Mouse (Mus musculus): ENCODE results near the gene Ppp1r26. TPM values are rescaled to one million over a fixed set of nuclear protein-coding genes. Genes with fewer than 3 reads are reported as not detected.
A peak's percentile ranks its signal among the peaks of the same experiment; 100 is the strongest.
"Not testable (repeated sequence)": the region's sequence is repeated elsewhere in the genome, so short reads cannot be mapped to it uniquely, and the experiment has no call there.

Ppp1r26 gene
- polyA plus RNA-seq, 1 experiment from 2014 or later = 2.7 TPM

DNA sequence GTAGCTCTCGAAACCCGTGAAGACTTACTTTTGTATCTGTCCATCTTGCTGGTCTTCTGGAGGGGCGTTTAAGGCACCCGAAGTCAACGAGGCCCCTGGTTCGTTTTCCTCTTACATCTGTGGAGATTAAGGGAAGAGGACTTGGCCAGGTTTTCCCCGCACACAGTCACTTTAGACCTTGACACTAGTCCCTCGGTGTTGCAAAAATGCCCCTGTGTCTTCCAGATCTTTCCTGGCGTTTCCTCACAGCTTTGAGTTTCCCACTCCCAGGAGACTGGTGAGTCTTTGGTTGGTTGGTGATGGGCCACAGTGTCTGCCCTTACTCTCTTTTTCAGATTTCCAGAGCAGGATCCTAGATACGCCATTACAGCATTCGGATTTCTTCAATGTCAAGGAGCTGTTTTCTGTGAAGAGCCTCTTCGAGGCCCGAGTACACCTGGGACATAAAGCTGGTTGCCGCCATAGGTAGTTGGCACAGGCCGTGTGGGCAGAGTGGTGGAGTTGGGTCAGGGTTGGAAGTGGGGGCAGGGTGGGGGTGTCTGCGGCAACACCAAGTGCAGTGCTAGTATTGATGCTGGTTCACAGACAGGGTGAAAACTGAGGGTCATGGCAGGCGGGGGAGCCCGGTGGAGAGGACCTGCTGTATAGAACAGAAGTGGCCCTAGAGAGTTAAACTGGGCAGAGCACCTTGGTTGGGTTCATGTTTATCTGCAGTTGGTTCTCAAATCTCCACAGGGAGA, 22.1 kb downstream of the Ppp1r26 start:
- H3K9me3 ChIP-seq (replicated peaks; ENCODE audit: control insufficient read depth, low read length) = no peaks in the 10 kb centered on the region
- peak overlapping the region; percentile 93 for H3K9ac ChIP-seq (replicated peaks; ENCODE audit: low read length)
- H3K4me2 ChIP-seq (ENCODE audit: low read depth, low read length) = peak overlapping the region; percentile 43
- peak overlapping the region; percentile 96 for H3K4me3 ChIP-seq (ENCODE audit: low read depth, low read length)
- no peak overlapping the region for H3K27ac ChIP-seq (replicated peaks; ENCODE audit: low read depth, low read length)
- DNase-seq (ENCODE audit: low spot score) (no peak), ATAC-seq (replicated peaks; ENCODE audit: insufficient number of reproducible peaks, low FRiP score, low TSS enrichment, low read depth) (no peak)
- H3K36me3 ChIP-seq (replicated peaks; ENCODE audit: control insufficient read depth, insufficient read depth, low read depth, low read length) = peaks cover 14% of the 10 kb centered on the region
- 55% methylated on average over 18 of the region's 18 CpGs for WGBS
- H3K4me1 ChIP-seq (ENCODE audit: control insufficient read depth, insufficient read depth, low read length) = no peaks in the 10 kb centered on the region
- H3K27me3 ChIP-seq (ENCODE audit: control insufficient read depth, insufficient read depth, low read length) = no peaks in the 10 kb centered on the region; the same call in 1 of the 2 replicates

DNA sequence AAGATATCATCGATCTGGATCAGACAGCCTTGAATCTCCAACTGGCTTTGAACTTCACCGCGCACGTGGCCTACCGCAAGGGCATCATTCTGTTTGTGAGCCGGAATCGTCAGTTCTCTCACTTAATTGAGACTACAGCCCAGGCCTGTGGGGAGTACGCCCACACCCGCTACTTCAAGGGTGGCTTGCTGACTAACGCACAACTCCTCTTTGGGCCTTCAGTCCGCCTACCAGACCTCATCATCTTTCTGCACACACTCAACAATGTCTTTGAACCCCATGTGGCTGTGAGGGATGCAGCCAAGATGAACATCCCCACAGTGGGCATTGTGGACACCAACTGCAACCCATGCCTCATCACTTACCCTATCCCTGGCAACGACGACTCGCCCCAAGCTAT, 22.9 kb downstream of the Ppp1r26 start:
- ATAC-seq (replicated peaks; ENCODE audit: insufficient number of reproducible peaks, low FRiP score, low TSS enrichment, low read depth) = no peak
- DNase-seq (ENCODE audit: low spot score) = no peak
- Histone ChIP-seq H3K27me3 (ENCODE audit: control insufficient read depth, insufficient read depth, low read length) (no peaks in the 10 kb centered on the region; the same call in 1 of the 2 replicates), H3K36me3 (replicated peaks; ENCODE audit: control insufficient read depth, insufficient read depth, low read depth, low read length) (peaks cover 14% of the 10 kb centered on the region), H3K4me3 (ENCODE audit: low read depth, low read length) (no peak overlapping the region), H3K27ac (replicated peaks; ENCODE audit: low read depth, low read length) (no peak overlapping the region), H3K4me2 (ENCODE audit: low read depth, low read length) (no peak overlapping the region), H3K9me3 (replicated peaks; ENCODE audit: control insufficient read depth, low read length) (no peaks in the 10 kb centered on the region), H3K9ac (replicated peaks; ENCODE audit: low read length) (no peak overlapping the region), H3K4me1 (ENCODE audit: control insufficient read depth, insufficient read depth, low read length) (no peaks in the 10 kb centered on the region)
- WGBS = 98% methylated on average over 14 of the region's 14 CpGs

DNA sequence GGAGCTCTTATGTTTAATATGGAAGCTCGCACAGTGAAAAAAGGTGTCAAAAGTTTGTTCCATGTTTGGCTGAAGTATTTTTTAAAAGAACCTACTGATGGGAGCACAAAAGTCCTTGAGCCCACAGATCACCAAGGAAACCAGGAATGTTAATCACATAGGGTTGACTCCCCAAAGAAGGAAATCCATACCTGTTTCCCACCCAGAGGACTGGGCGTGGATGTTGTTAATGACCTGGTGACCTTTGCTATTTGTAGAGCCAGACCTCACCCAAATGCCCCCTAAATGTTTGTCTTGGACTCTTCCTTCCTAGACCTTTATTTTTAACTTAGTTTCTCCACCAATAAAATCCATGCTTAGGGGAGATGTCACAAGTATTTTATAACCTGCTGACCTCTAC, 24.0 kb downstream of the Ppp1r26 start:
- WGBS = 98% methylated on average over 2 of the region's 2 CpGs

DNA sequence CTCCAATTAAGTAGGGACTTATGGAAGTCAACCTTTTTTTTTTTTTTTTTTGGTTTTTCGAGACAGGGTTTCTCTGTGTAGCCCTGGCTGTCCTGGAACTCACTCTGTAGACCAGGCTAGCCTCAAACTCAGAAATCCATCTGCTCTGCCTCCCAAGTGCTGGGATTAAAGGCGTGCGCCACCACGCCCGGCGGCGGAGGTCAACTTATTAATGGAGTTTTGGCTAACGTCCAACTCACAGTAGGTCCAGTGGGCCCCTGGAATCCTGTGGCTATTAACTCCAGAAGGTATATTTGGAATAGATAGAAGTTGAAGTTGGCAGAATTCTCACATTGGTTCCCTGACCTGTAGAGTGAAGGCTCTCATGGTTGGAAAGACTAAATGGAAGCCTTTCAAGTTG, 25.4 kb downstream of the Ppp1r26 start:
- peaks cover 14% of the 10 kb centered on the region for H3K36me3 ChIP-seq (replicated peaks; ENCODE audit: control insufficient read depth, insufficient read depth, low read depth, low read length)
- not testable (repeated sequence) for DNase-seq (ENCODE audit: low spot score); H3K27me3 ChIP-seq (ENCODE audit: control insufficient read depth, insufficient read depth, low read length); H3K4me3 ChIP-seq (ENCODE audit: low read depth, low read length); H3K4me2 ChIP-seq (ENCODE audit: low read depth, low read length); ATAC-seq (replicated peaks; ENCODE audit: insufficient number of reproducible peaks, low FRiP score, low TSS enrichment, low read depth); H3K9me3 ChIP-seq (replicated peaks; ENCODE audit: control insufficient read depth, low read length); H3K27ac ChIP-seq (replicated peaks; ENCODE audit: low read depth, low read length); H3K9ac ChIP-seq (replicated peaks; ENCODE audit: low read length); H3K4me1 ChIP-seq (ENCODE audit: control insufficient read depth, insufficient read depth, low read length)
- 94% methylated on average over 8 of the region's 8 CpGs for WGBS

More for the DNA sequence above, 24.0 kb downstream of the Ppp1r26 start:
- Histone ChIP-seq H3K4me3 (ENCODE audit: low read depth, low read length) (no peak overlapping the region), H3K36me3 (replicated peaks; ENCODE audit: control insufficient read depth, insufficient read depth, low read depth, low read length) (peaks cover 14% of the 10 kb centered on the region), H3K27me3 (ENCODE audit: control insufficient read depth, insufficient read depth, low read length) (no peaks in the 10 kb centered on the region; the same call in 1 of the 2 replicates), H3K4me1 (ENCODE audit: control insufficient read depth, insufficient read depth, low read length) (no peaks in the 10 kb centered on the region), H3K4me2 (ENCODE audit: low read depth, low read length) (no peak overlapping the region), H3K9ac (replicated peaks; ENCODE audit: low read length) (no peak overlapping the region), H3K27ac (replicated peaks; ENCODE audit: low read depth, low read length) (no peak overlapping the region), H3K9me3 (replicated peaks; ENCODE audit: control insufficient read depth, low read length) (no peaks in the 10 kb centered on the region)
- no peak for ATAC-seq (replicated peaks; ENCODE audit: insufficient number of reproducible peaks, low FRiP score, low TSS enrichment, low read depth)
- DNase-seq (ENCODE audit: low spot score) = no peak

DNA sequence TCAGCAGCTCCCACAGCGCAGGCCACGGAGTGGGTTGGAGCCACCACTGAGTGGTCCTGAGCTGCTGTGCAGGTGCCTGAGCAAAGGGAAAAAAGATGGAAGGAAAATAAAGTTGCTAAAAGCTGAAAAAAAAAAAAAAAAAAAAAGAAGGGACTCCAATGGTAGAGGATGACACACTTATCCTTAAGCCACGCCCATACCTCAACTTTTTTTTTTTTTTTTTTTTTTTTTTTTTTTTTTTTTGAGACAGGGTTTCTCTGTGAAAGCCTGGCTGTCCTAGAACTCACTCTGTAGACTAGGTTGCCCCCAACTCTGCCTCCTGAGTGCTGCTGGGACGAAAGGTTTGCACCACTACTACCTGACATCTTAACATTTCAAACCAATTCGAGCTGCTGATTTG, 31.4 kb downstream of the Ppp1r26 start:
- H3K36me3 ChIP-seq (replicated peaks; ENCODE audit: control insufficient read depth, insufficient read depth, low read depth, low read length); H3K4me3 ChIP-seq (ENCODE audit: low read depth, low read length); H3K9ac ChIP-seq (replicated peaks; ENCODE audit: low read length); H3K27ac ChIP-seq (replicated peaks; ENCODE audit: low read depth, low read length); H3K9me3 ChIP-seq (replicated peaks; ENCODE audit: control insufficient read depth, low read length); H3K4me2 ChIP-seq (ENCODE audit: low read depth, low read length); H3K27me3 ChIP-seq (ENCODE audit: control insufficient read depth, insufficient read depth, low read length); H3K4me1 ChIP-seq (ENCODE audit: control insufficient read depth, insufficient read depth, low read length); DNase-seq (ENCODE audit: low spot score); ATAC-seq (replicated peaks; ENCODE audit: insufficient number of reproducible peaks, low FRiP score, low TSS enrichment, low read depth): not testable (repeated sequence)
- 86% methylated on average over 5 of the region's 5 CpGs for WGBS

DNA sequence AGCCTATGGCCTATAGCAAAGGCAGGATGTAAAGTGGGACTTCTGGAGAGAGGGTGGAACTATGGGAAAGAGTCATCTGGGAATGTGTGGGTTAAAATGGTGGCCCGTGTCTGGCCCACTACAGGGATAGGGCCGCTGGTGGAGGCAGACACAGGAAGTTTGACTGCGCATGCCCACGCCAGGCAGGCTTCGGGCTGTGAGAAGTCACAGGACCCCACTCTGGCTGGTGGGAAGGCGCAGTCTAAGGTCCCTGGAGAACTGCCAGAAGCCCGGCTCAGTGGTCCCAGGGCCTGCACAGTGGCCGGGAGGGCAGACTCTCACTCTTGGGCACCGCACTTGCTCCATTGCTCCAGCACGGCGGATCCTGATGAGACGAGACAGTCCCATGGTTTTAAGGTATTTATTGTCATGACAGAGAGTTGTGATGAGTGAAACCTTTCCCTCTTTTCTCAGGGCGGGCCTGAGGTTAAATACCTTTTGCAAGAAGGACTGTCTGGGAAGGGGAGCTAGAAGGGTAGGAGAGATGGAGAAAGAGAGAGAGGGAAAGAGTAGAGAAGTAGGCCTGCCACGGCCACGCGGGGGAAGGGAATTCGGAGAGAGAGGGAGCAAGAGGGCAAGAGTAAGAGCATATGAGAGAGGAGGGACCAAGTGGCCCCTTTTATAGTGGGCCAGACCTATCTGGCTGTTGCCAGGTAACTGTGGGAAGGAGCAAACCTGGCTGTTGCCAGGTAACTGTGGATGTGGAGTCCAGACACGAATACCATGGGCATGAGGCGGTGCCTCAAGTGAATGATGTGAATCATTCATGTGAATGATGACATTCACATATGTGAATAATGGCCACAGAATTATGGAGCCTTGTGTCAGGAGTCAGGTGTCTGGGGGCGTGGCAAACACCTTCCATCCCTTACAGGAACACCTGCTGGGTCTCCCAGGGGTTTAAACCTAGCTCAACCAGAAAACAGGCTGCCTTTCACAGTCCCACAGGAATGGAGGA, 32.9 kb downstream of the Ppp1r26 start:
- Histone ChIP-seq H3K9me3 (replicated peaks; ENCODE audit: control insufficient read depth, low read length) (no peaks in the 10 kb centered on the region), H3K9ac (replicated peaks; ENCODE audit: low read length) (no peak overlapping the region), H3K4me3 (ENCODE audit: low read depth, low read length) (no peak overlapping the region), H3K36me3 (replicated peaks; ENCODE audit: control insufficient read depth, insufficient read depth, low read depth, low read length) (no peaks in the 10 kb centered on the region), H3K27ac (replicated peaks; ENCODE audit: low read depth, low read length) (no peak overlapping the region), H3K4me2 (ENCODE audit: low read depth, low read length) (no peak overlapping the region), H3K4me1 (ENCODE audit: control insufficient read depth, insufficient read depth, low read length) (no peaks in the 10 kb centered on the region), H3K27me3 (ENCODE audit: control insufficient read depth, insufficient read depth, low read length) (no peaks in the 10 kb centered on the region)
- 82% methylated on average over 20 of the region's 20 CpGs for WGBS
- ATAC-seq (replicated peaks; ENCODE audit: insufficient number of reproducible peaks, low FRiP score, low TSS enrichment, low read depth) (no peak), DNase-seq (ENCODE audit: low spot score) (no peak)

DNA sequence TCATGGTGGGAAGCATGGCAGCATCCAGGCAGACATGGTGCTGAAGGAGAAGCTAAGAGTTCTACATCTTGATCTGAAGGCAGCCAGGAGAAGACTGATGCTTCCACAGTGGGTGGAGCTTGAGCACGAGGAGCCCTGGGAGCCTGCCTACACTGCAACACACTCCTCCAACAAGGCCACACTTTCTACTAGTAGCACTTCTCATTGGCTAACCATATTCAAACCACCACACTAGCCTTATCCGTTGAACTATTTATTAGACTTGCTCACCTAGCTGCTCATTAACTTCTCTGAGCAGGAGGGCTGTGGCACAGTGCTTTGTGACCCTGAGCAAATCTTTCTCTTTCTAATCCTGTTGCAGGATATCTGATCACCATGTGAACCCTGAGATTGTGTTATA, 37.3 kb downstream of the Ppp1r26 start:
- Histone ChIP-seq H3K4me2 (ENCODE audit: low read depth, low read length) (no peak overlapping the region), H3K9me3 (replicated peaks; ENCODE audit: control insufficient read depth, low read length) (no peaks in the 10 kb centered on the region), H3K27me3 (ENCODE audit: control insufficient read depth, insufficient read depth, low read length) (no peaks in the 10 kb centered on the region), H3K36me3 (replicated peaks; ENCODE audit: control insufficient read depth, insufficient read depth, low read depth, low read length) (no peaks in the 10 kb centered on the region), H3K4me1 (ENCODE audit: control insufficient read depth, insufficient read depth, low read length) (no peaks in the 10 kb centered on the region), H3K27ac (replicated peaks; ENCODE audit: low read depth, low read length) (no peak overlapping the region), H3K9ac (replicated peaks; ENCODE audit: low read length) (no peak overlapping the region), H3K4me3 (ENCODE audit: low read depth, low read length) (no peak overlapping the region)
- no peak for DNase-seq (ENCODE audit: low spot score)
- no peak for ATAC-seq (replicated peaks; ENCODE audit: insufficient number of reproducible peaks, low FRiP score, low TSS enrichment, low read depth)
- 78% methylated on average over 2 of the region's 2 CpGs for WGBS

DNA sequence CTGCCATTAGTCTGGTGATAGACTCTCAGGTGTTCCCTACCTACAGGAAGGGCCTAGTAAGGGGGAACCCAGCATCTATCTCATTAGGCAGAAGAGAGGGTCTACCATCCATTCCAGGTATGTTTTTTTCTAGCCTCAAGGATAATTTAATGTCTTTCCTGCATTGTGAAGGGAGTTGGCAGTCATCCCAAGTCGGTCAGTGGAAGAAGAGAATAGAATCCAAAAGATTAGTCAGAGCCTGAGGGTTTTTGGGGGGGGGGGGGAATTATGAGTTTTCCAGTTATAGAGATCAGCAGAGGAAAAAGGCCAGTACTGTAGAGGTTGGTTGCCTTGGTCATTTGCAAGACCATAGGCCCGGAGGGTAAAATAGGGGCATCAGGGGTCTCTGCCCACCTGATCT, 47.9 kb downstream of the Ppp1r26 start:
- H3K4me3 ChIP-seq (ENCODE audit: low read depth, low read length) = no peak overlapping the region
- 82% methylated on average over 2 of the region's 2 CpGs for WGBS
- no peaks in the 10 kb centered on the region for H3K9me3 ChIP-seq (replicated peaks; ENCODE audit: control insufficient read depth, low read length)
- H3K27ac ChIP-seq (replicated peaks; ENCODE audit: low read depth, low read length) = no peak overlapping the region
- no peaks in the 10 kb centered on the region for H3K36me3 ChIP-seq (replicated peaks; ENCODE audit: control insufficient read depth, insufficient read depth, low read depth, low read length)
- H3K4me2 ChIP-seq (ENCODE audit: low read depth, low read length) = no peak overlapping the region
- H3K9ac ChIP-seq (replicated peaks; ENCODE audit: low read length) = no peak overlapping the region
- no peaks in the 10 kb centered on the region for H3K4me1 ChIP-seq (ENCODE audit: control insufficient read depth, insufficient read depth, low read length)
- DNase-seq (ENCODE audit: low spot score) = no peak
- no peaks in the 10 kb centered on the region for H3K27me3 ChIP-seq (ENCODE audit: control insufficient read depth, insufficient read depth, low read length)
- no peak for ATAC-seq (replicated peaks; ENCODE audit: insufficient number of reproducible peaks, low FRiP score, low TSS enrichment, low read depth)
